Mouse (Mus musculus): ENCODE measurements at regions not wholly inside any gene's neighbourhood (a gene's known extent, or its start where the extent isn't known, plus 50 kb on each side); places are given as distances from the start of the nearest gene placed in this dataset.
A peak's percentile ranks its signal among the peaks of the same experiment; 100 is the strongest.

GRCm38 (mm10) chr11:7931064-7931797 is 717.5 kb upstream of the Igfbp3 start:
- Histone ChIP-seq H3K9ac (replicated peaks; ENCODE audit: low read length) (no peak overlapping the region), H3K36me3 (ENCODE audit: control insufficient read depth, insufficient read depth, low read length) (no peaks in the 10 kb centered on the region), H3K27ac (replicated peaks; ENCODE audit: low read depth, low read length) (no peak overlapping the region), H3K4me3 (replicated peaks; ENCODE audit: low read depth, low read length) (no peak overlapping the region), H3K4me2 (ENCODE audit: low read length) (no peak overlapping the region), H3K27me3 (ENCODE audit: control insufficient read depth, insufficient read depth, low read length) (no peaks in the 10 kb centered on the region), H3K9me3 (ENCODE audit: control insufficient read depth, low read length) (0 out of 2 replicates have a peak, but pooled peaks cover 4% of the 10 kb centered on the region), H3K4me1 (ENCODE audit: control insufficient read depth, insufficient read depth, low read length) (no peaks in the 10 kb centered on the region)
- ATAC-seq (ENCODE audit: low FRiP score, low TSS enrichment) (no peak), DNase-seq (no peak)
- WGBS, result 89% methylated on average over 2 of the region's 3 CpGs

DNA sequence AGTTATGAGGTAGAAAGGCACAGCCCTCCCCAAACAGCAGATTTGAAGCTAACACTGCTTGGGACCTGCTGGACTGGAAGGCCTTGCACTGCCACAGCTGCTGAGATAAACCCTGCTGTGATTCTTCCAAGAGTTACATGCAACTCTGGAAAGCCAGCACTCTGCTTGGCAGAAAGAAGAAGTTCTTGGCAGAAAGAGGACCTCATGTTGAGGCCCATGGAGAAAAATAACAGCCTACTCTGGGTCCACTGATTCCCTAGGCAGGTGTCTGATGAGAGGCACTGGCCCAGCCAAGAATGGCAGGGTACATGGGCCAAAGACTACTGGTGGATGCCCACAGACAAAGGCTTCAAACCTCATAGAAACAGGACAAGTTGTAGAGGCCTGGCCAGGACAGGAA is 714.0 kb upstream of the Igfbp3 start:
- DNase-seq, result no peak
- H3K27me3 ChIP-seq (ENCODE audit: control insufficient read depth, insufficient read depth, low read length), result no peaks in the 10 kb centered on the region
- H3K27ac ChIP-seq (replicated peaks; ENCODE audit: low read depth, low read length), result no peak overlapping the region
- no peak overlapping the region for H3K4me3 ChIP-seq (replicated peaks; ENCODE audit: low read depth, low read length)
- no peak overlapping the region for H3K4me2 ChIP-seq (ENCODE audit: low read length)
- H3K9me3 ChIP-seq (ENCODE audit: control insufficient read depth, low read length), result 0 out of 2 replicates have a peak, but pooled peaks cover 4% of the 10 kb centered on the region
- H3K9ac ChIP-seq (replicated peaks; ENCODE audit: low read length), result no peak overlapping the region
- ATAC-seq (ENCODE audit: low FRiP score, low TSS enrichment), result no peak
- H3K4me1 ChIP-seq (ENCODE audit: control insufficient read depth, insufficient read depth, low read length), result no peaks in the 10 kb centered on the region
- no peaks in the 10 kb centered on the region for H3K36me3 ChIP-seq (ENCODE audit: control insufficient read depth, insufficient read depth, low read length)

DNA sequence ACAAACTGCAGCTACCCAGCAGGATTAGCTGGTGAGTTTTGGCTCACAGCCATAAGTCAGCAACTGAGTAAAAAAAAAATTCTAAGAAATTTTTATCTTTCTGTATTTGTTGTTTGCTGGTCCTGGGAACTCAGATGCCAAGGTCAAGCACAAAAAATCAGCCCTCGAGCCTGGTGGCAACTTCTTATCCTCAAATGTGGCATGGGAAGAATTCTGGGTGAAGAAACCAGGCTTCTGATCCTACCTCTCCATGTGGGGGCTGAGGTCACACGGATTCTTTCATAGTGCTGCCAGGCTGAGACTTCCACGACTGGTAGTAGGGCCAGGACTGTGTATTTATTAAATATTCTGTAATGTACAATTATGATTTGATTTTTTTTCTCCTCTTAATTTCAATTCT is 698.3 kb upstream of the Igfbp3 start:
- ATAC-seq (ENCODE audit: low FRiP score, low TSS enrichment) (no peak), DNase-seq (peak; percentile 0)
- WGBS, result 73% methylated on average over 3 of the region's 3 CpGs
- no peaks in the 10 kb centered on the region for H3K36me3 ChIP-seq (ENCODE audit: control insufficient read depth, insufficient read depth, low read length)
- no peak overlapping the region for H3K27ac ChIP-seq (replicated peaks; ENCODE audit: low read depth, low read length)
- H3K4me3 ChIP-seq (replicated peaks; ENCODE audit: low read depth, low read length), result no peak overlapping the region
- no peak overlapping the region for H3K9ac ChIP-seq (replicated peaks; ENCODE audit: low read length)
- no peaks in the 10 kb centered on the region for H3K4me1 ChIP-seq (ENCODE audit: control insufficient read depth, insufficient read depth, low read length)
- H3K9me3 ChIP-seq (ENCODE audit: control insufficient read depth, low read length), result no peaks in the 10 kb centered on the region
- no peak overlapping the region for H3K4me2 ChIP-seq (ENCODE audit: low read length)
- H3K27me3 ChIP-seq (ENCODE audit: control insufficient read depth, insufficient read depth, low read length), result no peaks in the 10 kb centered on the region

DNA sequence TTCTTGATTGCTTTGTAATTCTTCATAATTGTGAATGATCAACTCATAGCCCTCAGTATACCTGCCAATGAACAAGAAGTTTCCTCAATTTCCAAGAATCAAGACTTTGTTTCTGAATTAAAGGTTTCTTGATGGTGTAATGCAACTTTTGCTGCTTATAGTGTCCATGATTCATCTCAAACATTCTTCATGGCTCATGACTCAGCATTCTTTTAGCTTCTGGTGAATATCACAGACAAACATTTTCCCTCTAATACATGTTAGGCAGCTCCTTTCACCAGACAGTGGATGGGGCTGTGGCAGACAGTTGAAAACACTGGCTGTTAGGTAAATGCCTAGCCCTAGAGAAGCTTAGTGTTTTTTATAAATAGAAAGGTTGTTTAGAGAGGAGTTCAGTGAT is 686.5 kb upstream of the Igfbp3 start:
- Histone ChIP-seq H3K9me3 (ENCODE audit: control insufficient read depth, low read length) (no peaks in the 10 kb centered on the region), H3K4me1 (ENCODE audit: control insufficient read depth, insufficient read depth, low read length) (no peaks in the 10 kb centered on the region), H3K27me3 (ENCODE audit: control insufficient read depth, insufficient read depth, low read length) (no peaks in the 10 kb centered on the region), H3K4me3 (replicated peaks; ENCODE audit: low read depth, low read length) (no peak overlapping the region), H3K36me3 (ENCODE audit: control insufficient read depth, insufficient read depth, low read length) (no peaks in the 10 kb centered on the region), H3K4me2 (ENCODE audit: low read length) (no peak overlapping the region), H3K9ac (replicated peaks; ENCODE audit: low read length) (no peak overlapping the region), H3K27ac (replicated peaks; ENCODE audit: low read depth, low read length) (no peak overlapping the region)
- DNase-seq (no peak), ATAC-seq (ENCODE audit: low FRiP score, low TSS enrichment) (no peak)

DNA sequence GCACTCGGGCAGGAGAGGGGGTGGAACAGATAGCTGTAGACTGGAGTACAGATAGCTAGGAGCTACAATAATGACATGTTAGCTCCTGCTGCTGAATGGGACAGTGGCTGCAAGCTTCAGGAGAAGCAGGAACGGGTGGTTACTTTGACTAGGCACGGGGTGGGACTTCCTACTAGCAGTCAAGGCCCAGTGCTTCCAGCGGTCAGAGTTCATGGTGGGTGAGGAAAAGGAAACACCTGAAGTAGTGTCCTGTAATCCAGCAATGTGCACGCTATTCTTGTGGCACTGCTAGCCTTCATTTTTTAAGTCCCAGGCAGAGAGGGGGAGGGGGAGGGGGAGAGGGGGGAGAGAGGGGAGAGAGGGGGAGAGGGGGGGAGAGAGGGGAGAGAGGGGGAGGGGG is 684.5 kb upstream of the Igfbp3 start:
- H3K4me1 ChIP-seq (ENCODE audit: control insufficient read depth, insufficient read depth, low read length), result no peaks in the 10 kb centered on the region
- no peak overlapping the region for H3K27ac ChIP-seq (replicated peaks; ENCODE audit: low read depth, low read length)
- no peak overlapping the region for H3K4me3 ChIP-seq (replicated peaks; ENCODE audit: low read depth, low read length)
- H3K9me3 ChIP-seq (ENCODE audit: control insufficient read depth, low read length), result no peaks in the 10 kb centered on the region
- DNase-seq (no peak), ATAC-seq (ENCODE audit: low FRiP score, low TSS enrichment) (no peak)
- WGBS, result 74% methylated on average over 5 of the region's 5 CpGs
- no peaks in the 10 kb centered on the region for H3K27me3 ChIP-seq (ENCODE audit: control insufficient read depth, insufficient read depth, low read length)
- H3K9ac ChIP-seq (replicated peaks; ENCODE audit: low read length), result no peak overlapping the region
- H3K36me3 ChIP-seq (ENCODE audit: control insufficient read depth, insufficient read depth, low read length), result no peaks in the 10 kb centered on the region
- H3K4me2 ChIP-seq (ENCODE audit: low read length), result no peak overlapping the region

GRCm38 (mm10) chr11:7880506-7880905 is 666.8 kb upstream of the Igfbp3 start:
- Histone ChIP-seq H3K4me3 (replicated peaks; ENCODE audit: low read depth, low read length) (no peak overlapping the region), H3K36me3 (ENCODE audit: control insufficient read depth, insufficient read depth, low read length) (no peaks in the 10 kb centered on the region), H3K4me2 (ENCODE audit: low read length) (no peak overlapping the region), H3K4me1 (ENCODE audit: control insufficient read depth, insufficient read depth, low read length) (no peaks in the 10 kb centered on the region), H3K27ac (replicated peaks; ENCODE audit: low read depth, low read length) (no peak overlapping the region), H3K27me3 (ENCODE audit: control insufficient read depth, insufficient read depth, low read length) (no peaks in the 10 kb centered on the region), H3K9ac (replicated peaks; ENCODE audit: low read length) (no peak overlapping the region), H3K9me3 (ENCODE audit: control insufficient read depth, low read length) (no peaks in the 10 kb centered on the region)
- DNase-seq (no peak), ATAC-seq (ENCODE audit: low FRiP score, low TSS enrichment) (no peak)
- 27% methylated on average over 2 of the region's 2 CpGs for WGBS

DNA sequence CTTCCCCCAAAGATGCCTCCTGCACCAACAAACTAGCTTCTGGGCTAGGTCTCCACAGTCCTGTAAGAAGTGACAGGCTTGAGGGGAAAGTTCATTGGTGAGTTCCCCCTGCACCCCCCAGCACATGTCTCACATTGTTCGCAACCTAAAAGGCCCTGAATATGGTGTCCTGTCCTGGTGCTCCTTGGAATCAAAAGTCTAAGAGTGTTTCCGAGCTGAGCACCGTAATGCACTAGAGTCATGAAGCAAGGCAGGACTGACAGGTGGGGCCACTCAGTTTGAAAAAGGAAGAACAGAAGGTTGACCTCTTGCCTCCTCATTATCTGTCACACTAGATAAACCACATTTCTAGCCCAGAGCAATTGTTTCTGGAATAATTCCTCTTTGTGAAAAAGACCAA is 650.4 kb upstream of the Igfbp3 start:
- no peaks in the 10 kb centered on the region for H3K36me3 ChIP-seq (ENCODE audit: control insufficient read depth, insufficient read depth, low read length)
- DNase-seq, result no peak
- 74% methylated on average over 3 of the region's 3 CpGs for WGBS
- no peaks in the 10 kb centered on the region for H3K9me3 ChIP-seq (ENCODE audit: control insufficient read depth, low read length)
- no peaks in the 10 kb centered on the region for H3K4me1 ChIP-seq (ENCODE audit: control insufficient read depth, insufficient read depth, low read length)
- H3K4me2 ChIP-seq (ENCODE audit: low read length), result no peak overlapping the region
- H3K9ac ChIP-seq (replicated peaks; ENCODE audit: low read length), result no peak overlapping the region
- no peaks in the 10 kb centered on the region for H3K27me3 ChIP-seq (ENCODE audit: control insufficient read depth, insufficient read depth, low read length)
- no peak overlapping the region for H3K4me3 ChIP-seq (replicated peaks; ENCODE audit: low read depth, low read length)
- H3K27ac ChIP-seq (replicated peaks; ENCODE audit: low read depth, low read length), result no peak overlapping the region
- no peak for ATAC-seq (ENCODE audit: low FRiP score, low TSS enrichment)

GRCm38 (mm10) chr11:7863711-7864110 is 650.0 kb upstream of the Igfbp3 start:
- ATAC-seq (ENCODE audit: low FRiP score, low TSS enrichment) (no peak), DNase-seq (no peak)
- Histone ChIP-seq H3K9me3 (ENCODE audit: control insufficient read depth, low read length) (no peaks in the 10 kb centered on the region), H3K4me2 (ENCODE audit: low read length) (no peak overlapping the region), H3K4me1 (ENCODE audit: control insufficient read depth, insufficient read depth, low read length) (no peaks in the 10 kb centered on the region), H3K27me3 (ENCODE audit: control insufficient read depth, insufficient read depth, low read length) (no peaks in the 10 kb centered on the region), H3K27ac (replicated peaks; ENCODE audit: low read depth, low read length) (no peak overlapping the region), H3K4me3 (replicated peaks; ENCODE audit: low read depth, low read length) (no peak overlapping the region), H3K9ac (replicated peaks; ENCODE audit: low read length) (no peak overlapping the region), H3K36me3 (ENCODE audit: control insufficient read depth, insufficient read depth, low read length) (no peaks in the 10 kb centered on the region)
- 87% methylated on average over 5 of the region's 5 CpGs for WGBS

- H3K4me1 ChIP-seq (ENCODE audit: control insufficient read depth, insufficient read depth, low read length), result no peaks in the 10 kb centered on the region
- no peaks in the 10 kb centered on the region for H3K9me3 ChIP-seq (ENCODE audit: control insufficient read depth, low read length)
- no peak for DNase-seq
Observed at GRCm38 (mm10) chr11:7862547-7862946, 648.8 kb upstream of the Igfbp3 start.

More at GRCm38 (mm10) chr11:7862547-7862946, 648.8 kb upstream of the Igfbp3 start:
- H3K27me3 ChIP-seq (ENCODE audit: control insufficient read depth, insufficient read depth, low read length), result no peaks in the 10 kb centered on the region
- no peak overlapping the region for H3K9ac ChIP-seq (replicated peaks; ENCODE audit: low read length)
- no peak overlapping the region for H3K4me2 ChIP-seq (ENCODE audit: low read length)
- no peak for ATAC-seq (ENCODE audit: low FRiP score, low TSS enrichment)
- H3K4me3 ChIP-seq (replicated peaks; ENCODE audit: low read depth, low read length), result no peak overlapping the region
- no peaks in the 10 kb centered on the region for H3K36me3 ChIP-seq (ENCODE audit: control insufficient read depth, insufficient read depth, low read length)
- no peak overlapping the region for H3K27ac ChIP-seq (replicated peaks; ENCODE audit: low read depth, low read length)
